Mouse (Mus musculus): Measurements from ENCODE around the gene Otc. TPM values are rescaled to one million over a fixed set of nuclear protein-coding genes. Genes with fewer than 3 reads are reported as not detected.

Otc gene
- polyA plus RNA-seq, 1 experiment from 2014 or later, result not detected

DNA sequence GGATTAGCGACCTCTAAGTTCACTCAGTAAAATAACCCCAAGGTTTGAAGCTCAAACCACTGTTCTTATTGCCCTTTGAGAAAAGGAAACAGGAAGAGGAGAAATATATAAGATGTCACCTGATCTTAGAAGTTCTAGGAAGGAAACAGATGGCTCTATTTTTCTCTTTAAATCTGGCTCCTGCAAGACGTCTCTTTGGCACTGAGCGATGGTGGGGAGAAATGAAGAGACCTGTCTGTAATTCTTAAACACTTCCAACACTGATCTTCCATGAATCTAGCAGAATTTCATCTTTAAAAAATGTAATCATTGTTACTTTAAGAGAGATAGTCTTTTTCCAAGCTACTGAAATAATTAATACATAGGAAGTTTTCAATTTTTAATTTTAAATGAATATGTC is 16.2 kb downstream of the Otc start:
- ATAC-seq (ENCODE audit: insufficient number of reproducible peaks, insufficient read depth, low FRiP score, low TSS enrichment, low read depth), result no peak
- Histone ChIP-seq H3K9ac (replicated peaks) (no peak overlapping the region), H3K36me3 (no peaks in the 10 kb centered on the region), H3K27me3 (no peaks in the 10 kb centered on the region), H3K4me2 (no peak overlapping the region), H3K9me3 (no peaks in the 10 kb centered on the region), H3K27ac (no peak overlapping the region), H3K4me1 (replicated peaks) (no peaks in the 10 kb centered on the region), H3K4me3 (replicated peaks) (no peak overlapping the region)
- WGBS, result 73% methylated on average over 3 of the region's 3 CpGs

GRCm38 (mm10) chrX:10268761-10269437 is 16.8 kb downstream of the Otc start:
- no peak overlapping the region for H3K9ac ChIP-seq (replicated peaks)
- no peak for ATAC-seq (ENCODE audit: insufficient number of reproducible peaks, insufficient read depth, low FRiP score, low TSS enrichment, low read depth)

GRCm38 (mm10) chrX:10297341-10297740 is 45.2 kb downstream of the Otc start:
- no peaks in the 10 kb centered on the region for H3K27me3 ChIP-seq
- no peak for ATAC-seq (ENCODE audit: insufficient number of reproducible peaks, insufficient read depth, low FRiP score, low TSS enrichment, low read depth)
- no peak overlapping the region for H3K4me2 ChIP-seq
- H3K4me1 ChIP-seq (replicated peaks), result no peaks in the 10 kb centered on the region
- 92% methylated on average over 14 of the region's 14 CpGs for WGBS
- no peaks in the 10 kb centered on the region for H3K9me3 ChIP-seq
- H3K36me3 ChIP-seq, result no peaks in the 10 kb centered on the region
- no peak overlapping the region for H3K4me3 ChIP-seq (replicated peaks)
- no peak overlapping the region for H3K9ac ChIP-seq (replicated peaks)
- H3K27ac ChIP-seq, result no peak overlapping the region

More at GRCm38 (mm10) chrX:10268761-10269437, 16.8 kb downstream of the Otc start:
- no peaks in the 10 kb centered on the region for H3K9me3 ChIP-seq
- H3K4me3 ChIP-seq (replicated peaks), result no peak overlapping the region
- H3K27ac ChIP-seq, result no peak overlapping the region
- H3K4me1 ChIP-seq (replicated peaks), result no peaks in the 10 kb centered on the region
- H3K4me2 ChIP-seq, result no peak overlapping the region
- no peaks in the 10 kb centered on the region for H3K36me3 ChIP-seq
- H3K27me3 ChIP-seq, result no peaks in the 10 kb centered on the region
- WGBS, result 91% methylated on average over 4 of the region's 4 CpGs

GRCm38 (mm10) chrX:10318176-10318575 is 66.1 kb downstream of the Otc start:
- 74% methylated on average over 4 of the region's 4 CpGs for WGBS
- ATAC-seq (ENCODE audit: insufficient number of reproducible peaks, insufficient read depth, low FRiP score, low TSS enrichment, low read depth), result no peak
- no peaks in the 10 kb centered on the region for H3K4me1 ChIP-seq (replicated peaks)
- H3K27me3 ChIP-seq, result no peaks in the 10 kb centered on the region
- H3K9ac ChIP-seq (replicated peaks), result no peak overlapping the region
- H3K4me2 ChIP-seq, result no peak overlapping the region
- no peaks in the 10 kb centered on the region for H3K36me3 ChIP-seq
- no peak overlapping the region for H3K4me3 ChIP-seq (replicated peaks)
- H3K27ac ChIP-seq, result no peak overlapping the region
- no peaks in the 10 kb centered on the region for H3K9me3 ChIP-seq

- Histone ChIP-seq H3K9ac (replicated peaks) (no peak overlapping the region), H3K4me3 (replicated peaks) (no peak overlapping the region), H3K36me3 (no peaks in the 10 kb centered on the region), H3K4me1 (replicated peaks) (no peaks in the 10 kb centered on the region), H3K27ac (no peak overlapping the region), H3K4me2 (no peak overlapping the region), H3K27me3 (no peaks in the 10 kb centered on the region), H3K9me3 (no peaks in the 10 kb centered on the region)
- no peak for ATAC-seq (ENCODE audit: insufficient number of reproducible peaks, insufficient read depth, low FRiP score, low TSS enrichment, low read depth)
- WGBS, result 68% methylated on average over 1 of the region's 1 CpGs
Measured at GRCm38 (mm10) chrX:10330246-10330645, 78.1 kb downstream of the Otc start.

GRCm38 (mm10) chrX:10331749-10332148 is 79.6 kb downstream of the Otc start:
- no peak overlapping the region for H3K27ac ChIP-seq
- no peak overlapping the region for H3K9ac ChIP-seq (replicated peaks)
- 84% methylated on average over 1 of the region's 1 CpGs for WGBS
- H3K4me1 ChIP-seq (replicated peaks), result no peaks in the 10 kb centered on the region
- no peak for ATAC-seq (ENCODE audit: insufficient number of reproducible peaks, insufficient read depth, low FRiP score, low TSS enrichment, low read depth)
- no peaks in the 10 kb centered on the region for H3K36me3 ChIP-seq
- no peak overlapping the region for H3K4me2 ChIP-seq
- no peaks in the 10 kb centered on the region for H3K27me3 ChIP-seq
- H3K9me3 ChIP-seq, result no peaks in the 10 kb centered on the region
- H3K4me3 ChIP-seq (replicated peaks), result no peak overlapping the region

DNA sequence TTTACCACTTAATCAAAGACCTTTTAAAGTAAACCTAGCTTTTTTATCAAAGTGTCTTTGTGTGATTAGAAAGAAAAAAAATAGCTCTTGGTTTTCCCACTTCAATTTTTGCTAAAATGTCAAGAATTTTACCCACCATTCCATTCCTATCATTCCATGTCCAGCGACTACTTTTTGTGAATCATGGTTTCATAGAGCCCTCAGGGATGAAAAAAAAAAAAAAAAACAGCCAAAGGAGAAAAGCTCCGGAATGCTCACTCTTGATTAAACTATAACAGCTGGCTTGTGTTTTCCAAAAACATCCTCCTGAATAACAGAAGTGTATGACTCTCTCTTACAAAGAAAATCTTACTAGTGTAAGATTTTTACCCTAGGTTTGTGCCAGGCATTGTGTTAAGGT is 84.7 kb downstream of the Otc start:
- no peak for ATAC-seq (ENCODE audit: insufficient number of reproducible peaks, insufficient read depth, low FRiP score, low TSS enrichment, low read depth)
- Histone ChIP-seq H3K4me2 (no peak overlapping the region), H3K27me3 (no peaks in the 10 kb centered on the region), H3K9me3 (no peaks in the 10 kb centered on the region), H3K4me1 (replicated peaks) (no peaks in the 10 kb centered on the region), H3K9ac (replicated peaks) (no peak overlapping the region), H3K27ac (no peak overlapping the region), H3K36me3 (no peaks in the 10 kb centered on the region), H3K4me3 (replicated peaks) (no peak overlapping the region)
- 49% methylated on average over 2 of the region's 2 CpGs for WGBS

- Histone ChIP-seq H3K4me1 (replicated peaks) (no peaks in the 10 kb centered on the region), H3K9ac (replicated peaks) (no peak overlapping the region), H3K9me3 (no peaks in the 10 kb centered on the region), H3K27ac (no peak overlapping the region), H3K36me3 (no peaks in the 10 kb centered on the region), H3K27me3 (no peaks in the 10 kb centered on the region), H3K4me3 (replicated peaks) (no peak overlapping the region), H3K4me2 (no peak overlapping the region)
- ATAC-seq (ENCODE audit: insufficient number of reproducible peaks, insufficient read depth, low FRiP score, low TSS enrichment, low read depth), result no peak
- 41% methylated on average over 4 of the region's 4 CpGs for WGBS
Measured at GRCm38 (mm10) chrX:10355867-10356266, 103.8 kb downstream of the Otc start.

Other genes with a start within 250 kb of the Otc start
- gene Srpx, start 134.6 kb upstream of the Otc start, polyA plus RNA-seq (2016; fragmentation: Nextera tagmentation; extraction: Ambion mirVana), result 8.7 and 10.6 TPM in 2 replicates
- gene Rpgr, start 35.4 kb upstream of the Otc start, polyA plus RNA-seq (2016; fragmentation: Nextera tagmentation; extraction: Ambion mirVana), result 25.5 and 28.5 TPM in 2 replicates
- gene Tspan7, start 232.9 kb downstream of the Otc start, polyA plus RNA-seq (2016; fragmentation: Nextera tagmentation; extraction: Ambion mirVana), result 44.7 and 50.5 TPM in 2 replicates